Mouse (Mus musculus): ENCODE measurements around the gene 1700013G24Rik.

DNA sequence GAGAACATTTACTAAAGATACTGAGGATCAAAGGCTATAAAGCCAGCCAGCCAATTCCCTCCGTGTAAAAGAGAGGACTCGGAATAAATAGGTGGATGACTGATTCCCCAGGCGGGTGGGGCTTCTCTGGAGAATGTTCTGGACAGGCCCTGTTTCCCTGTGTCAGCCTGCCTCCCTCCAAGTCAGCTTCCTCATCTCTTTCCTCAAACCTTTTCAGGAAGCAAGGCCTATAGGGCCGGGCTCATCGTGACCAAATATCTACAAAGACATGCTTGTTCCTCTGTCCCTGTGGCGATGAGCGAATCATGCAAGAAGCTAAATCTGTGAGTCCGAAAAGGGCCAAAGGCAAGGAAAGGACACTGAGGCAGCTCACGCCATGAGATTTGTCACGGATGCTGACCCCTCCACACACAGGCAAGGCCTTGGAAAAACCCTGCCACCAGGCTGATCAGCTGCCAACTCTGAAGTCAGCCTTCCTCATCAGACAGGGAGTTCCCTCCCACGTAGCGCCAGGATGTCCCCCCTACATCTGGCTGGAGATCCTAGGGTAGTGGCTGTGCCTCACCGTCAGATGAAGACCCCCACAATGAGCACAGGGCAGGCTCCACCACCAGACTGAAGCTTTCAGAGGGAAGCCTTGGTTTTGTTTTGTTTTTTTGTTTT is 12.2 kb downstream of the 1700013G24Rik start:
- TF ChIP-seq CTCF (IDR thresholded peaks at IDR 0.05; ENCODE audit: control insufficient read depth, insufficient read depth, insufficient replicate concordance, low read depth, low read length): no peak
- TF ChIP-seq POLR2A (IDR thresholded peaks at IDR 0.05; ENCODE audit: control insufficient read depth, low read depth, low read length): no peak
